Mouse (Mus musculus) intestine, embryonic 16.5 days (tissue): ENCODE measurements around the gene Rasgef1a. TPM values are rescaled to one million over a fixed set of nuclear protein-coding genes. Genes with fewer than 3 reads are reported as not detected.

Experiments
- ATAC-seq: fragments of 200-750 bp; cut with Nextera tagmentation; 2 replicates; pipeline ENCODE4 v1.8.0; 2017; ENCODE audit warnings: moderate TSS enrichment, moderate library complexity
- H3K27ac ChIP-seq: fragments of 300-500 bp; sonication (generic); 2 replicates; pipeline ENCODE4 v1.5.1; 2014; ENCODE audit warnings: mild to moderate bottlenecking, low read length
- H3K27me3 ChIP-seq: fragments of 300-500 bp; sonication (generic); replicated peaks from 2 replicates; pipeline ENCODE4 v1.6.1; 2014; ENCODE audit warnings: low read length, control low read depth, mixed read lengths; ENCODE audit not compliant: control insufficient read depth, insufficient read depth
- H3K36me3 ChIP-seq: fragments of 300-500 bp; sonication (generic); 2 replicates; pipeline ENCODE4 v1.6.1; 2014; ENCODE audit warnings: low read length, control low read depth; ENCODE audit not compliant: control insufficient read depth, insufficient read depth
- H3K4me1 ChIP-seq: fragments of 300-500 bp; sonication (generic); 2 replicates; pipeline ENCODE4 v1.6.1; 2014; ENCODE audit warnings: low read length, control low read depth, mixed read lengths; ENCODE audit not compliant: control insufficient read depth, insufficient read depth
- H3K4me2 ChIP-seq: fragments of 300-500 bp; sonication (generic); 2 replicates; pipeline ENCODE4 v1.6.1; 2014; ENCODE audit warnings: low read depth, low read length, control low read depth
- H3K4me3 ChIP-seq: fragments of 300-500 bp; sonication (generic); 2 replicates; pipeline ENCODE4 v1.5.1; 2014; ENCODE audit warnings: mild to moderate bottlenecking, low read length
- H3K9ac ChIP-seq: fragments of 300-500 bp; sonication (generic); 2 replicates; pipeline ENCODE4 v1.6.1; 2014; ENCODE audit warnings: low read depth, low read length
- H3K9me3 ChIP-seq: fragments of 300-500 bp; sonication (generic); 2 replicates; pipeline ENCODE4 v1.6.1; 2016; ENCODE audit warnings: low read length, control low read depth; ENCODE audit not compliant: control insufficient read depth
- WGBS: fragments of 180-500 bp; shearing (Covaris S2); extraction: QIAGEN DNeasy Blood & Tissue Kit; methylation state at CpG from one replicate; pipeline ENCODE4 v1.1.7; 2014; 5-methylcytosine and 5-hydroxymethylcytosine counted together
- polyA plus RNA-seq: library from polyadenylated mRNA; unstranded; fragments of >200 nt; fragmentation: Nextera tagmentation; extraction: Ambion mirVana; gene quantifications from 2 replicates; pipeline ENCODE4 v1.2.1, GENCODE M21; 2015

The Rasgef1a gene
- polyA plus RNA-seq, 1 experiment from 2014 or later, result 0.21 TPM

- Histone ChIP-seq H3K4me2 (no peak overlapping the region), H3K27ac (no peak overlapping the region), H3K36me3 (no peaks in the 10 kb centered on the region), H3K9ac (no peak overlapping the region), H3K27me3 (peaks cover 2% of the 10 kb centered on the region), H3K4me1 (no peaks in the 10 kb centered on the region), H3K9me3 (no peaks in the 10 kb centered on the region), H3K4me3 (no peak overlapping the region)
- 51% methylated on average over 5 of the region's 5 CpGs for WGBS
- ATAC-seq, result no peak
These were observed 7.4 kb downstream of the Rasgef1a start for GRCm38 (mm10) chr6:118018666-118019065.

DNA sequence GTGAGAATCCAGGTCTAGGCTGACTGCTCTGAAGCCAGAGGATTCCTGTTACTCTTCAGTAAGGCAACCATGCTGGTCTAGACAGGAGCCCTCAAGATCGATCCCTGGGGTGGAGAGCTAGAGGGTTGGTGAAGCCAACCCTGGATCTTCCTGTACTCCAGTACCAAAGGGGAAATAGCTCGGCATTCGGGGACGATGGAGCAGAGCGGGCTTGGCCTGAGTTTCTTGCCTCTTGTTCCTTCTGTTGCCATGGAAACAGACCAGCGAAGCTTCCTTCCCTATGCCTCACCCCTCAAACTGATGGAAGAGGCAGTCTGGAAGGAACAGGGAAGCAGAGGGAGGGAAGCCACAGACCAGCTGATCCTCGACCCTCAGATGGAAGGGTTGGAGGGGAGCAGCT is 8.3 kb downstream of the Rasgef1a start:
- no peaks in the 10 kb centered on the region for H3K36me3 ChIP-seq
- WGBS, result 37% methylated on average over 7 of the region's 7 CpGs
- H3K4me3 ChIP-seq, result no peak overlapping the region
- no peaks in the 10 kb centered on the region for H3K27me3 ChIP-seq
- no peaks in the 10 kb centered on the region for H3K9me3 ChIP-seq
- H3K4me2 ChIP-seq, result no peak overlapping the region
- ATAC-seq, result no peak
- H3K4me1 ChIP-seq, result no peaks in the 10 kb centered on the region
- H3K9ac ChIP-seq, result no peak overlapping the region
- H3K27ac ChIP-seq, result no peak overlapping the region

- Histone ChIP-seq H3K4me2 (no peak overlapping the region), H3K9ac (no peak overlapping the region), H3K4me3 (no peak overlapping the region), H3K27me3 (no peaks in the 10 kb centered on the region), H3K9me3 (no peaks in the 10 kb centered on the region), H3K27ac (no peak overlapping the region), H3K36me3 (no peaks in the 10 kb centered on the region), H3K4me1 (no peaks in the 10 kb centered on the region)
- 64% methylated on average over 15 of the region's 15 CpGs for WGBS
- ATAC-seq, result no peak
These were observed 11.8 kb downstream of the Rasgef1a start for GRCm38 (mm10) chr6:118022898-118023635.

GRCm38 (mm10) chr6:118027036-118027435 is 15.8 kb downstream of the Rasgef1a start:
- H3K36me3 ChIP-seq, result no peaks in the 10 kb centered on the region
- no peak overlapping the region for H3K9ac ChIP-seq
- no peaks in the 10 kb centered on the region for H3K4me1 ChIP-seq
- no peaks in the 10 kb centered on the region for H3K9me3 ChIP-seq
- ATAC-seq, result no peak
- H3K27me3 ChIP-seq, result no peaks in the 10 kb centered on the region
- no peak overlapping the region for H3K4me2 ChIP-seq
- no peak overlapping the region for H3K4me3 ChIP-seq
- no peak overlapping the region for H3K27ac ChIP-seq
- 92% methylated on average over 3 of the region's 3 CpGs for WGBS

- ATAC-seq, result no peak
- Histone ChIP-seq H3K27ac (no peak overlapping the region), H3K4me1 (peaks cover 6% of the 10 kb centered on the region; the same call in 1 of the 2 replicates), H3K36me3 (no peaks in the 10 kb centered on the region), H3K9ac (no peak overlapping the region), H3K4me3 (no peak overlapping the region), H3K9me3 (no peaks in the 10 kb centered on the region), H3K27me3 (no peaks in the 10 kb centered on the region), H3K4me2 (no peak overlapping the region)
- 62% methylated on average over 1 of the region's 1 CpGs for WGBS
These were observed 20.2 kb downstream of the Rasgef1a start for GRCm38 (mm10) chr6:118031467-118031866.

DNA sequence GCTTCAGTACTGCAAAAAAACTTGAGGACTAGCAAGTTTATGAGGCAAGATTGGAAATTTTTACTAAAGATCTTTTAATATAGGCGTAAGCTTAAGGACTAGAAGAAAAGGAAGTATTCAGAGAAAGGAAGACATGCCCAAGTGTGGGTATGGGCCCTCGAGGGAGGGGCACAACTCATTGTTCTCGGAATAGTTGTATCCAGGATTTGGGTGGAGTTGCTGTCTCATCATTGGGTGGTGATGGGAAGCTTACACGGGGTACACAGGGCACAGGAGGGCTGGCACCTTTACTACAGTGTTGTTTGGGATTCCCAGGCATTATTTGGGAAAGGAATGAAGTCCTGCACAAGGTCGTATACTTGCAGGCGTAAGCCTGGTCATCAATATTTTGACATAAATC is 24.4 kb downstream of the Rasgef1a start:
- no peak for ATAC-seq
- H3K36me3 ChIP-seq, result no peaks in the 10 kb centered on the region
- no peaks in the 10 kb centered on the region for H3K9me3 ChIP-seq
- H3K27ac ChIP-seq, result no peak overlapping the region
- WGBS, result 68% methylated on average over 6 of the region's 6 CpGs
- H3K27me3 ChIP-seq, result no peaks in the 10 kb centered on the region
- no peak overlapping the region for H3K9ac ChIP-seq
- no peak overlapping the region for H3K4me2 ChIP-seq
- no peak overlapping the region for H3K4me3 ChIP-seq
- peaks cover 13% of the 10 kb centered on the region; the same call in 1 of the 2 replicates for H3K4me1 ChIP-seq

DNA sequence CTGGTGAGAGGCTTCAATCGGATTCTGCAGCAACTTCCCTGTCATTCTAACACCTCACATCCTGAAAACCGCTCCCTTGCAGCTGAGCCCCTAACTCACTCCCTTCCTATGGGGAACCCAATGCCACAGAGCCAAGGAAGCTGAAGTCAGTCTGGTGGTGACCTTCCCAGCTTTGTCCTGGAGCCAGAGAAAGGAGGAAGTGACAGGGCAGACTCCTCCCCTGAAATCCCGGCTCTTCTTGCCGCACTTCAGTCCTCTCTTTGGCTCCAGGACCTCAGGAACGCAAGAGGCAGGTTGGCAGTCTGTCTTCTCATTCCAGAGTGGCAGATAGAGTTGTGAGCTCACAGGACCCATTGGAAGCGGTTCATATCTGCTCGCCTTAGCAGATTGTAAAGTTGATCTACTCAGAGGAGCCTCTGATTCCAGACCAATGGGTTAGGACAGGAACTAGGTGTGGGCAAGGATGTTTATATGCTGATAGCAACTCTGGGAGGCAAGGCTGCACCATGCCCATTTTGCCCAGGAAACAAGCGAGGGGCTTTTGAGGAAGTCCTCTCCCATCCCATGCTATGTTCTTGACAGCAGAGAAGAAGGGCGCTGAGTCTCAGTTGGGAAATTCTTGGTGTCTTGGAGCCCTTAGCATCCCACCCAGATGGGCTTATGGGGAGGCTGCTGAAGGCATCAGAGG is 25.0 kb downstream of the Rasgef1a start:
- Histone ChIP-seq H3K4me3 (no peak overlapping the region), H3K9ac (no peak overlapping the region), H3K27me3 (no peaks in the 10 kb centered on the region), H3K4me1 (peaks cover 13% of the 10 kb centered on the region; the same call in 1 of the 2 replicates), H3K27ac (peak overlapping the region; percentile 9; the same call in 1 of the 2 replicates), H3K36me3 (no peaks in the 10 kb centered on the region), H3K9me3 (no peaks in the 10 kb centered on the region), H3K4me2 (0 out of 2 replicates have a peak overlapping the region, but pooled peaks have one; percentile 3)
- 74% methylated on average over 9 of the region's 9 CpGs for WGBS
- no peak for ATAC-seq

DNA sequence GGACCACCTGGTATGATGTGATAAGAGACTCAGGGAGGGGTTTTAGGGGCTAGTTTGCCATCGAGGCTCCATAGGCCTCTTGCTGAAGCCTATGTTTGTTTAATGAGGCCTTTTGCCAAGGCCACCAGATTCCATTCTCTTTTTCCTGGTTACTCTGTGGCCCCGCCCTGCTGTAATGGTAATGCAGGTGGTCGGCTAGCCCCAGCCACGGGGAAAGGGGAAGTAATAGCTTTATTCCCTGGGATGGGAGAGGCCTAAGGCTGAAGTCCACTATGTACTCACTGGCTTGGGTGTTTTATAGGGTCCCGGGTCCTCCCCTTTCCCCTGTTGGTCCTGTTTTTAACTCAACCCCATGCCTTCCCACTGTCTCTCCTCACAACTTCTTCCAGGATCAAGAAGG is 25.6 kb downstream of the Rasgef1a start:
- 61% methylated on average over 5 of the region's 5 CpGs for WGBS
- ATAC-seq, result peak; percentile 86

GRCm38 (mm10) chr6:118045180-118045579 is 33.9 kb downstream of the Rasgef1a start:
- no peak for ATAC-seq
- H3K27ac ChIP-seq, result no peak overlapping the region
- WGBS, result 48% methylated on average over 4 of the region's 4 CpGs

More for the DNA sequence above, 25.6 kb downstream of the Rasgef1a start:
- Histone ChIP-seq H3K4me1 (peaks cover 13% of the 10 kb centered on the region; the same call in 1 of the 2 replicates), H3K4me2 (0 out of 2 replicates have a peak overlapping the region, but pooled peaks have one; percentile 3), H3K27ac (no peak overlapping the region), H3K4me3 (no peak overlapping the region), H3K36me3 (no peaks in the 10 kb centered on the region), H3K9me3 (no peaks in the 10 kb centered on the region), H3K27me3 (no peaks in the 10 kb centered on the region), H3K9ac (no peak overlapping the region)

More at GRCm38 (mm10) chr6:118045180-118045579, 33.9 kb downstream of the Rasgef1a start:
- no peaks in the 10 kb centered on the region for H3K27me3 ChIP-seq
- no peaks in the 10 kb centered on the region for H3K36me3 ChIP-seq
- no peak overlapping the region for H3K4me3 ChIP-seq
- no peak overlapping the region for H3K4me2 ChIP-seq
- H3K9me3 ChIP-seq, result no peaks in the 10 kb centered on the region
- H3K9ac ChIP-seq, result no peak overlapping the region
- no peaks in the 10 kb centered on the region for H3K4me1 ChIP-seq
